Mouse (Mus musculus) MEL (cell line): ENCODE data around the gene Uso1. TPM values are rescaled to one million over a fixed set of nuclear protein-coding genes. Genes with fewer than 3 reads are reported as not detected.

Experiments
- DNase-seq: peaks from one replicate; pipeline ENCODE4 v3.0.0; 2011; ENCODE audit warnings: low read depth, low spot score
- H3K27ac ChIP-seq: 2 replicates; pipeline ENCODE4 v1.5.1; 2012; ENCODE audit warnings: low read depth, mild to moderate bottlenecking, control low read depth, low read length, moderate library complexity; ENCODE audit not compliant: control insufficient read depth
- H3K27me3 ChIP-seq, 2 experiments: fragments of 150-350 bp in 1 of 2; sonication (generic) in 1 of 2; 2 replicates each; pipeline ENCODE4 v1.6.1; 2012; ENCODE audit warnings: low read length in 2 of 2, mild to moderate bottlenecking in 2 of 2, improper control_type of control experiment in 1 of 2, moderate library complexity in 1 of 2; ENCODE audit not compliant: insufficient read depth in 2 of 2, control insufficient read depth in 1 of 2
- H3K36me3 ChIP-seq, 2 experiments: 2 replicates each; pipeline ENCODE4 v1.6.1; 2012 to 2014; ENCODE audit warnings: low read length in 2 of 2, improper control_type of control experiment in 1 of 2, inconsistent platforms in 1 of 2, mild to moderate bottlenecking in 1 of 2; ENCODE audit not compliant: insufficient read depth in 2 of 2, control insufficient read depth in 1 of 2
- H3K4me1 ChIP-seq, 2 experiments: fragments of 150-350 bp in 1 of 2; sonication (generic) in 1 of 2; 2 replicates each; pipeline ENCODE4 v1.6.1; 2012; ENCODE audit warnings: low read length in 2 of 2, improper control_type of control experiment in 1 of 2, mild to moderate bottlenecking in 1 of 2; ENCODE audit not compliant: insufficient read depth in 2 of 2, control insufficient read depth in 1 of 2
- H3K4me3 ChIP-seq, 2 experiments: fragments of 150-350 bp in 1 of 2; sonication (generic) in 1 of 2; 2 replicates each; pipeline ENCODE4 v1.5.1; 2012; ENCODE audit warnings: low read depth in 2 of 2, low read length in 2 of 2, mild to moderate bottlenecking in 2 of 2, moderate library complexity in 2 of 2, control low read depth in 1 of 2, improper control_type of control experiment in 1 of 2; ENCODE audit not compliant: control insufficient read depth in 1 of 2, insufficient read depth in 1 of 2
- H3K79me2 ChIP-seq: 2 replicates; pipeline ENCODE4 v1.6.1; 2012; ENCODE audit warnings: mild to moderate bottlenecking, low read length, moderate library complexity; ENCODE audit not compliant: control insufficient read depth, poor library complexity, insufficient read depth
- H3K9ac ChIP-seq: 2 replicates; pipeline ENCODE4 v1.6.1; 2012; ENCODE audit warnings: low read depth, mild to moderate bottlenecking, control low read depth, low read length, moderate library complexity; ENCODE audit not compliant: control insufficient read depth, poor library complexity, severe bottlenecking
- H3K9me3 ChIP-seq: fragments of 150-350 bp; sonication (generic); replicated peaks from 2 replicates; pipeline ENCODE4 v1.6.1; 2012; ENCODE audit warnings: mild to moderate bottlenecking, low read length, improper control_type of control experiment, moderate library complexity; ENCODE audit not compliant: insufficient read depth
- BHLHE40 ChIP-seq: IDR thresholded peaks from 2 replicates; pipeline ENCODE4 v1.6.1; 2012; ENCODE audit warnings: low read depth, mild to moderate bottlenecking, inconsistent platforms, low read length, improper control_type of control experiment, borderline replicate concordance
- ETS1 ChIP-seq: IDR thresholded peaks from 2 replicates; pipeline ENCODE4 v1.6.1; 2012; ENCODE audit warnings: low read depth, mild to moderate bottlenecking, inconsistent platforms, low read length, improper control_type of control experiment, moderate library complexity
- GATA1 ChIP-seq: IDR thresholded peaks from 2 replicates; pipeline ENCODE4 v1.6.1; 2011; ENCODE audit warnings: low read depth, low read length, improper control_type of control experiment
- MAX ChIP-seq: IDR thresholded peaks from 2 replicates; pipeline ENCODE4 v1.6.1; 2011; ENCODE audit warnings: low read length, improper control_type of control experiment
- MEF2A ChIP-seq: IDR thresholded peaks from 2 replicates; pipeline ENCODE4 v1.6.1; 2014; ENCODE audit warnings: low read depth, mild to moderate bottlenecking, inconsistent platforms, low read length, improper control_type of control experiment; ENCODE audit not compliant: poor library complexity, insufficient replicate concordance, severe bottlenecking; ENCODE audit errors: extremely low read depth
- MXI1 ChIP-seq: IDR thresholded peaks from 2 replicates; pipeline ENCODE4 v1.6.1; 2011; ENCODE audit warnings: mild to moderate bottlenecking, low read depth, low read length, improper control_type of control experiment
- MYB ChIP-seq: IDR thresholded peaks from 2 replicates; pipeline ENCODE4 v1.6.1; 2011; ENCODE audit warnings: mild to moderate bottlenecking, low read depth, low read length, improper control_type of control experiment
- MYC ChIP-seq: IDR thresholded peaks from 2 replicates; pipeline ENCODE4 v1.6.1; 2011; ENCODE audit warnings: low read depth, mild to moderate bottlenecking, low read length, improper control_type of control experiment, moderate library complexity
- POLR2AphosphoS5 ChIP-seq: IDR thresholded peaks from 2 replicates; pipeline ENCODE4 v1.6.1; 2012; ENCODE audit warnings: low read depth, borderline replicate concordance, mild to moderate bottlenecking, inconsistent platforms, low read length, moderate library complexity, mixed read lengths
- TAL1 ChIP-seq: IDR thresholded peaks from 2 replicates; pipeline ENCODE4 v1.6.1; 2012; ENCODE audit warnings: mild to moderate bottlenecking, inconsistent platforms, low read length, moderate library complexity, mixed read lengths
- TCF12 ChIP-seq: IDR thresholded peaks from 2 replicates; pipeline ENCODE4 v1.6.1; 2014; ENCODE audit warnings: low read depth, mild to moderate bottlenecking, inconsistent platforms, low read length, improper control_type of control experiment, moderate library complexity
- UBTF ChIP-seq: IDR thresholded peaks from 2 replicates; pipeline ENCODE4 v1.6.1; 2012; ENCODE audit warnings: low read depth, mild to moderate bottlenecking, inconsistent platforms, low read length, improper control_type of control experiment, moderate library complexity, borderline replicate concordance; ENCODE audit not compliant: insufficient read depth
- USF2 ChIP-seq, 2 experiments: IDR thresholded peaks; 2 replicates each; pipeline ENCODE4 v1.6.1; 2011 to 2012; ENCODE audit warnings: improper control_type of control experiment in 2 of 2, low read length in 2 of 2, borderline replicate concordance in 1 of 2, inconsistent platforms in 1 of 2, low read depth in 1 of 2, mild to moderate bottlenecking in 1 of 2; ENCODE audit not compliant: insufficient read depth in 1 of 2
- ZNF384 ChIP-seq: IDR thresholded peaks from 2 replicates; pipeline ENCODE4 v1.6.1; 2012; ENCODE audit warnings: low read depth, mild to moderate bottlenecking, inconsistent platforms, low read length, improper control_type of control experiment
- polyA plus RNA-seq, 2 experiments: library from polyadenylated mRNA; stranded (reverse) in 1 of 2; unstranded in 1 of 2; fragments of >175 nt in 1 of 2; fragments of >200 nt in 1 of 2; gene quantifications; 2 replicates each; pipeline versions ENCODE4 v1.2.1 to v1.2.4; 2012; ENCODE audit warnings: low replicate concordance in 2 of 2, low read depth in 1 of 2; ENCODE audit not compliant: insufficient read length in 2 of 2, insufficient read depth in 1 of 2, missing spikeins in 1 of 2
- total RNA-seq: library from RNA; depleted of rRNA; stranded (reverse); fragments of 300-350 nt; gene quantifications from 2 replicates; pipeline ENCODE4 v1.2.3, GENCODE M21; 2012

Gene Uso1
- total and polyA plus RNA-seq, 3 experiments: 22.1 to 69.1 (median 62.0) TPM

- Histone ChIP-seq H3K79me2 (no peaks in the 10 kb centered on the region), H3K9ac (no peak overlapping the region), H3K4me3 (no peak overlapping the region), H3K36me3 (peaks cover 3 to 25% of the 10 kb centered on the region in 2 experiments), H3K4me1 (peaks cover 22 to 27% of the 10 kb centered on the region in 2 experiments), H3K9me3 (no peaks in the 10 kb centered on the region), H3K27me3 (no peaks in the 10 kb centered on the region), H3K27ac (no peak overlapping the region)
- TF ChIP-seq POLR2AphosphoS5: no peak
- no peak for TF ChIP-seq USF2 (IDR thresholded peaks at IDR 0.05; ENCODE audit: borderline replicate concordance in 1 of 2, insufficient read depth in 1 of 2, low read depth in 1 of 2, low read length in 2 of 2)
- no peak for TF ChIP-seq MEF2A
- TF ChIP-seq ZNF384: no peak
- no peak for TF ChIP-seq MYB
- no peak for TF ChIP-seq MXI1
- no peak for DNase-seq
Observed at GRCm38 (mm10) chr5:92206121-92206520, 68.4 kb downstream of the Uso1 start.

GRCm38 (mm10) chr5:92210205-92210604 lies 72.5 kb downstream of the Uso1 start:
- peaks cover 0 to 7% of the 10 kb centered on the region in 2 experiments; a peak in 2 of 4 replicates for H3K36me3 ChIP-seq
- H3K4me1 ChIP-seq: peaks cover 4 to 14% of the 10 kb centered on the region in 2 experiments; a peak in 3 of 4 replicates
- no peak for DNase-seq
- TF ChIP-seq GATA1: 0 out of 2 replicates have a peak, but pooled peaks have one; percentile 39
- TF ChIP-seq BHLHE40: peak; percentile 91
- TF ChIP-seq ZNF384: no peak
- TF ChIP-seq MAX: peak; percentile 68
- TF ChIP-seq TCF12: 0 out of 2 replicates have a peak, but pooled peaks have one; percentile 10
- no peak for TF ChIP-seq UBTF
- no peak for TF ChIP-seq MYC
- peak; percentile 51; the same call in 1 of the 2 replicates for TF ChIP-seq MXI1
- TF ChIP-seq ETS1: no peak
- 0 out of 2 replicates have a peak, but pooled peaks have one; percentile 10 for TF ChIP-seq TAL1
- H3K9ac ChIP-seq: no peak overlapping the region
- H3K27ac ChIP-seq: no peak overlapping the region
- no peaks in the 10 kb centered on the region for H3K9me3 ChIP-seq
- no peaks in the 10 kb centered on the region; a peak in 1 of 4 replicates for H3K27me3 ChIP-seq
- H3K79me2 ChIP-seq: no peaks in the 10 kb centered on the region
- H3K4me3 ChIP-seq: no peak overlapping the region
